Mouse (Mus musculus) brain, embryonic 18.5 days (tissue): Measurements from ENCODE around the gene Rtkn2.

Source experiments
- DNase-seq: peaks from one replicate; pipeline ENCODE4 v3.0.0-alpha.2; 2012; ENCODE audit warnings: low read depth, low spot score

Rtkn2 gene

GRCm38 (mm10) chr10:68039641-68040205 lies 60.4 kb downstream of the Rtkn2 start:
- DNase-seq = no peak

- no peak for DNase-seq
Observed at GRCm38 (mm10) chr10:68040394-68040793, 61.0 kb downstream of the Rtkn2 start.

DNA sequence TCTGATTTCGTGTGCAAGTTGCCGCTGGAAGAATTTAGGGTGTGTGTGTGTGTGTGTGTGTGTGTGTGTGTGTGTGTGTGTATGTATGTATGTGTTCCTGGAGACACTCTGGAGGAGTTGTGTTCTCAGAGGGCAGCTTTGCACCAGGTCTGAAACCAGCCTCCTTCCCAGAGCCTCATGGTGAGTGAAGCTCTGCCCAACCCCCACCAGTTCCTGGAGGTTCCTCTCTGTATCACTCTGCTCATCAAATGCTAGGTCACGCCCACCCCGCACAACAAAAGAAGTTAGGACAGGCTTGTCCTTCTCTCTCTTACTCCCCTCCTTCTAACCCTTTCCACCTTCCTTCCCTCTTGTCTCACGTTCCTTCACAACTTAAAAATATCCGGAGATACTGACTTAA lies 64.6 kb downstream of the Rtkn2 start:
- DNase-seq = no peak

- no peak for DNase-seq
Observed at GRCm38 (mm10) chr10:68044864-68045263, 65.5 kb downstream of the Rtkn2 start.

DNA sequence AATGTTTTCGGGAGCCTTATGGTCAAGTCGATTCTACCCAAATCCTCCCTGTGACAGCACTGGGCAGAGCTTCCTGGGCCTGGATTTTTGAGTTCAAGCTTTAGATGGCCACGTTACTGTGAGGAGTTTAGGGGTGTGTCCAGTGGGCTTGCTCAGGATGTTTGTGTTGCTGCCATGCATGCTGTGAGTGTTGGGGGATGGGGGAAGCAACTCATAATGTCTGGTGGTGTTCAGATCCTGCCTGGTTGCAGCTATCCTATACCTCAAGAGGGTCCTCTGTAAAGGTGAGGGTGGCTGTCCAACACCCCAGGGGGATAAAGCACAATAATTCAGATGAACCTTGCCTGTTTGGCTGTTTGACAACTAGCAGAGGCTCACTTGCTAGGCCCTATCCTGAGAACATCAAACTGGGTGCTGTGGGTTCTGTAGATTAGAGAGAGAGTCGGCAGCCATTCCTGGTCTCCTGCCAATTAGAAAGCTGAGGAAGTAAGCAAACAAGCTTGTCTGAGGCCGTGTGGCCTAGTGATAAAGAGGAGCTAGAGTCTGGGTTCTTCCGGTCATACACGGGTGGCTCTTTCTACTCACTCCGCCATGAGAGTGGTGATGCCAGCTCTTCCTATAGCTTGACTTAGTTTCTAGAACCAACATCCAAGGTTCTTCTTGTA lies 69.4 kb downstream of the Rtkn2 start:
- DNase-seq = no peak

GRCm38 (mm10) chr10:68050882-68051281 lies 71.5 kb downstream of the Rtkn2 start:
- no peak for DNase-seq

GRCm38 (mm10) chr10:68051316-68051933 lies 72.1 kb downstream of the Rtkn2 start:
- no peak for DNase-seq

DNA sequence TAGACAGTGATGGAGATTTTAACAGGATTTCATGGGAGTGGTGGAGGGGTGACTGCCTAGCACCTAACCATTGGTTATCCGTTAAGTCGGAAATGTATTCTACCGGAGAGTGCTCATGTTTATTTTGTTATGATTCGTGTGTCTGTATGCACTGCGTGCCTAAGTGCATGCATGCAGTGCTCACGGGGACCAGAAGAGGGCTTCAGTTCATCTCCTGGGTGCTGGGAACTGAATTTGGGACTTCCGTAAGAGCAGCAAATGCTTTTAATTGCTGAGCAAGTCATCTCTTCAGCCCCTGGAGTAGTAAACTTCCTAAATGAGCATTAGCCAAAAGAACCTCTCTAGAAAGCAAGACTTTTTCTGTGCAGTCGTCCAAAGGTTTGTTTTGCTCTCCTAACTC lies 72.9 kb downstream of the Rtkn2 start:
- DNase-seq = no peak

DNA sequence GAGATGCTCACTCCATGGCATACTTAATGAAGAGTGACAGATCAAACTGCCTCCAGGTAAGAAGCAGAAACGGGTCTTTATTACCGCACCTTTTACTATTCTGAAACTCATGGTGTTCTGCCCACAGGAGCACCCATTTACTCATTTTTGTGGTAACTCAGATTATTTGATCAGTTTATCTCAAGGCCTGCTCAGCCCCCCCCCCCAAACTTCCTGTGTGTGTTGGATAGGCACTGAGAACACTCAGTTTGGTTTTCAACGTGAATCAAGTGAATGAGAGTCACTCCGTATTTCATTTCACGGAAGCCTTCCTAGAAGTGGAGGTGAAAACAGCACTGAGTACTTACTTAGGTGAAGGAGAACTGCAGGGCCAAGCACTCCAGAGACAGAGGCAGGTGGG lies 74.8 kb downstream of the Rtkn2 start:
- DNase-seq = no peak

GRCm38 (mm10) chr10:68054706-68055105 lies 75.3 kb downstream of the Rtkn2 start:
- DNase-seq = no peak

DNA sequence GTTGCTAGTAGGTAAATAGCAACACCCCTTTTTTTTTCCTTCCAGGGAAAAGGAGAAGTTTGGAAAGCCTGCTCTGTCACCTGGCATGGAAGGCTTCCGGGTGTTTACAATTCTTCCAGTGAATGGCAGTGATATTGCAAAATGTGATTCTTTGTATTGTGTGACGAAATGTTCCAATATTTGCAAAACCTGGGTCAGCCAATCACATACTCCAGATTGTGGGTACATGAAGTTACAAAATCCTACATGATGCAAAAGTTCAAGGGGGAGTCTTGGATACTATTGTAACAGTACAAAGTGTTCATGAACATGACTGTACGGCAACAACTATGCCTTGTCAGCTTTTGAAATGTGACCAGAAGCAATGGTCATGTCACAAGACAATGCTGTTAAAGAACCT lies 78.5 kb downstream of the Rtkn2 start:
- no peak for DNase-seq

DNA sequence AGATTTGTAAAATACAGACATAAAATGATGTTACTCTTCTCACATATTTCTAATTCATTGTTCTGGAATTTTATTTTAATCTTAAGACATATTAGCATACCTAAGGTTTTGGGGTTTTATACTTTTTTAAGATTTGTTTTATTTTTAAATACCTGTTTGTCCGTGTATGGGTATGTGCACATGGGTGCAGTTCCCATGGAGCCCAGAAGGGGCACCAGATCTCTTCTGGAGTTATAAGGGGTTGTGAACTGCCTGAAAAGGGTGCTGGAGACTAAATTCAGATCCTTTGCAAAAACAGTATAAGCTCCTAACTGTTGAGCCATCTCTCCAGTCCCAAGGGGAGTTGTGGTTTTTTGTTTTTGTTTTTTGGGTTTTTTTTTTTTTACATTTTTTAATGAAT lies 79.0 kb downstream of the Rtkn2 start:
- DNase-seq = no peak

DNA sequence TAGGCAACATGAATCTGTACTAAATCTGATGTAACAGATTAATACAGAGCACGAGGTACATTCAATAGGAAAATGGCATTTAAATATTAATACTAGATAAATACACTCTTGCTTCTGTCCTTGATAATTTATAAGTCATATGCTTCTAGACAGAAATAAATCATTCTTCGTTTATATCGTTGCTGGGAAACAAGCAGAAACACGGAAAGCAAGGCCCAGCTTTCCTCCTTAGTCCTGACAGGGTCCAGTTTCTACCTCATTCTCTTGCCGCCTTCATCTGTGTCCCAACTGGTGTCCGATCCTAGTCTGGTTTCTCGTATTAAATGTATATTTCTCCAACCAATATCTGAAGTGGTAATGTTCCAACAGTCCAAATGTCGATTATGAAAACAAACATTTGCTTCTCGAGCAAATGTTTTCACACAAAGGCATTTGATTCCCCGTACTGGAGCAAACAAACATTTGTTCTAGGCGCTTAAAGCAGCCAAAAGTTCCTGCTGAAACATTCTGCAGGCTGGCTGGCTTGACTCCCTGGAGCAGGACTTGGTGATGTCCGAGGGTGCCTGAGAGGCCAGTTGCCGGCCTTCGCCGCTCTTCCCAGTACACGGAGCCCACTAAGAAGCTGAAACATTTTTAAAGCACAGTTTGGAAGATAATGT lies 81.3 kb downstream of the Rtkn2 start:
- DNase-seq = no peak

DNA sequence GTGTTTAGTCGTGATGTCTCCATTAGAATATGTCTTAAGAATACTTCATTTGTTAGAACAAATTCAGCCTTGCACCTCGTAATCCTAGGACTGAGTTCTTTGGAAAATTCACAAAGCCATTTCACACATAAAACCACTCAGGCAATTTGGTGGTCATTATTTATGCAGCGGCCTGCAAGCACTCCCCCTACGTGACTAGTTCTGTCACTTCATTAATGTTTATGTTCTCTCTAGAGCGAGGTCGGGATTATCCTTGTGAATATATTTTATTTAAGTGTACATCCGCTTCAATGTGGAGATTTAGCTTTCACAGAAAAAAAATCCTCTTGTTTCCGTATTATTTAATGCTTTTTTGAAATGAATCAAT lies 81.9 kb downstream of the Rtkn2 start:
- DNase-seq = no peak

GRCm38 (mm10) chr10:68063806-68064545 lies 84.6 kb downstream of the Rtkn2 start:
- DNase-seq = no peak

- DNase-seq = no peak
Observed at GRCm38 (mm10) chr10:68064571-68064970, 85.2 kb downstream of the Rtkn2 start.

- DNase-seq = no peak
Observed at GRCm38 (mm10) chr10:68066173-68066572, 86.8 kb downstream of the Rtkn2 start.

DNA sequence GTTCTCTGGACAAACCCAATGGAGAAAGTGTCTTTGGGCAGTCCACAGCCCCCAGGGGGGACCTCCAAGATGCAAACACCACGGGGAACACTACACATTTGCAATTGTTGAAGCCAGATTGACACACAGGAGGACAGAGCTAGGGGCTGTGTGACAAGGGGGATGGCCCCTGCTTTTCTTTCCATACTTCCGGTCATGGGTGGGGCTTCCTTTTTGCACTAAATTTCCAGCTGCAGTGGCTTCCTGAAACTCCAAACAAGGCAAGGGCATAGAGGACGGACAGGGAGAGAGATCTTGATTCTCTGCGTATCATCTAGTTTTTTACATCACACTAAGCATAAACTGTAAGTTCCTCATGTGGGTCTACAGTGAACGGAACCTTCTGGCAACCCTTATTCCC lies 88.6 kb downstream of the Rtkn2 start:
- DNase-seq = no peak

- no peak for DNase-seq
Observed at GRCm38 (mm10) chr10:68068426-68068825, 89.1 kb downstream of the Rtkn2 start.

DNA sequence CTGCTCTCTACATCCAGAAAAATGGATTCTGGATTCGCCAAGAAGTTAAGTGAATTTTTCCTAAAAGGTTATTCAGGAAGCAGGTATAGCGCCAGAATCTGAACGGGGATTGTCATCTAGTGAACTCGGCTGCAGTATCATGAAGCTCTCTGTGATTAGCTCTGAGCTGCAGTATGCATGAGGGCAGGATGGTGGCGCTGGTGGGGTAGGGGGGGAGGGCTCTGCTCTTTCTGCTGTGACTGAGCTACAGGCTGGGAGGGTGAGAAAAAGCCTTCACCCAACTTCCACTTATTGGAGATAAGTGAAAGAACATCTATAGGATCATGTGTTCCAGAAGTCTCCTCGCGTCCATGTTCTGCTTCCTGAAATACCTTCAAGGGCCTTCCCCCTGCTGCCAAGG lies 91.7 kb downstream of the Rtkn2 start:
- no peak for DNase-seq

DNA sequence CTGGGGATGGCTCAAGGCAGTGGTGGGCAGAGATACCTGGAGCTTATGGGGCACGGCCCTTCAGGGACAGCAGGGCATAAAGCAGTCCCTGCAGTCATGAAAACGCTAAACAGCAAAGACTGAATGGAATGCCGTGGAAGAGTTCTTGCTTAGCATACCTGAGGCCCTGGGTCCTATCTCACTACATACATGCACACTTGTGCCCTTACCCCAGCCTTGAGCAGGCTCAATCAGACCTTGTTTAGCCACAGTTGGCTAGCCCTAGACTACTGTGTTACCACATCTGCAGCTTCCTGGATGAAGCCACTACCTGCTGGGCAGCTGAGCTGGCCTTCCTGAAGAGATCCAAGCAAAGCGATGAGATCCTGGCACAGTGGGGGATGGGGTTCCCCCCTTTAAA lies 93.3 kb downstream of the Rtkn2 start:
- DNase-seq = no peak

DNA sequence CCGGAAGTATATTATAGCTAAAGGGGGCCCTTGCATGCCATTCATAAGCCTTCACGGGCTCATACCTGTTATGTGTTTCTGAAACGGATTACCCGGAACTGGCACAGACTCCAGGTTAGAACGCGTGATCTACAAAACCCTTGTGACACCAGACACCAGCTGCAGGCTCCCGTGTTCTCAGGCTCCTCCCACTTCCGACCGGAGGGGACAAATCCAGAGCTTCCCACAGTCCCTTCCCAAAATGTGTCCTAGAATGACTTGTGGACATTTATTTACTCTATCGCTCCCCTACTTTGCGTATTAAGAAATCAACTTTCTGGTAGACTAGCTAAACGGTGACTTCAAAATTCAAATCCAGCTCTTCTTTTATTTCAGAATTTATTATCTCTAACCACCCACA lies 94.9 kb downstream of the Rtkn2 start:
- no peak for DNase-seq
